Mouse (Mus musculus) forebrain, embryonic 10.5 days (tissue): Measurements from ENCODE around the gene Psmg3. TPM values are rescaled to one million over a fixed set of nuclear protein-coding genes. Genes with fewer than 3 reads are reported as not detected.
A peak's percentile ranks its signal among the peaks of the same experiment; 100 is the strongest.

Experiments used
- DNase-seq: peaks from one replicate; pipeline ENCODE4 v3.0.0-alpha.2; 2017; ENCODE audit warnings: low spot score; ENCODE audit errors: extremely low spot score
- H3K27ac ChIP-seq: fragments of 300-500 bp; sonication (generic); 2 replicates; pipeline ENCODE4 v1.5.1; 2016; ENCODE audit warnings: mild to moderate bottlenecking
- H3K27me3 ChIP-seq: fragments of 300-500 bp; sonication (generic); 2 replicates; pipeline ENCODE4 v1.6.1; 2016; ENCODE audit warnings: mild to moderate bottlenecking; ENCODE audit not compliant: poor library complexity, severe bottlenecking
- H3K36me3 ChIP-seq: fragments of 300-500 bp; sonication (generic); replicated peaks from 2 replicates; pipeline ENCODE4 v1.6.1; 2016; ENCODE audit warnings: mild to moderate bottlenecking, moderate library complexity
- H3K4me1 ChIP-seq: fragments of 300-500 bp; sonication (generic); 2 replicates; pipeline ENCODE4 v1.6.1; 2016
- H3K4me3 ChIP-seq: fragments of 300-500 bp; sonication (generic); 2 replicates; pipeline ENCODE4 v1.5.1; 2016; ENCODE audit warnings: mild to moderate bottlenecking, moderate library complexity
- H3K9me3 ChIP-seq: fragments of 300-500 bp; sonication (generic); 2 replicates; pipeline ENCODE4 v1.6.1; 2016; ENCODE audit warnings: mild to moderate bottlenecking, moderate library complexity
- WGBS: fragments of 180-500 bp; shearing (Covaris S2); methylation state at CpG from one replicate; pipeline ENCODE4 v1.1.7; 2016; 5-methylcytosine and 5-hydroxymethylcytosine counted together
- polyA plus RNA-seq: library from polyadenylated mRNA; unstranded; fragments of >200 nt; fragmentation: Nextera tagmentation; extraction: Ambion mirVana; gene quantifications from 2 replicates; pipeline ENCODE4 v1.2.1, GENCODE M21; 2016

The Psmg3 gene
- polyA plus RNA-seq, 1 experiment from 2014 or later, result 103 TPM

- Histone ChIP-seq H3K36me3 (peaks cover 22% of the 10 kb centered on the region), H3K27ac (no peak overlapping the region), H3K27me3 (no peaks in the 10 kb centered on the region), H3K4me3 (no peak overlapping the region), H3K4me1 (peaks cover 18% of the 10 kb centered on the region), H3K9me3 (no peaks in the 10 kb centered on the region)
- WGBS, result 88% methylated on average over 1 of the region's 1 CpGs
- no peak for DNase-seq
These were observed 908 bp upstream of the Psmg3 start for GRCm38 (mm10) chr5:139827593-139827992.

DNA sequence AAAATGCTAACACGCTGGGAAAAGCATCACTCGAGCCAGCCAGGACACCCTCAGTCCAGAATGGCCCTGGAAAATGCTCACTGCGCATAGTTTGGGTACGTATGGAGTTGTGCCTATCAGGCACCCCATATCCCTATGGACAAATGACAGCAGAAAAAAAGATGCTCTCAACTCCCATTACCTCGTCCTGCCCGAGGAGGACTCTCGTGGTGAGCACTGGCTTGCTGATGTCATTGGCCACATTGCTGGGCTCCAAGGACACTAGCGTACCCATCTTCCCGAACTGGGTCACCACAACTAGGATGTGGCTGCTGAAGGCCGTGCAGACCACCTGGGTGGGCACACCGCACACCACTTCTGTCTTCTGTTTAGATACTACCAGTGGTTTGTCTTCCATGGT, 738 bp downstream of the Psmg3 start:
- H3K27me3 ChIP-seq, result no peaks in the 10 kb centered on the region
- H3K36me3 ChIP-seq, result peaks cover 38% of the 10 kb centered on the region
- H3K4me3 ChIP-seq, result peak overlapping the region; percentile 91
- peak overlapping the region; percentile 92 for H3K27ac ChIP-seq
- no peaks in the 10 kb centered on the region for H3K9me3 ChIP-seq
- no peak for DNase-seq
- WGBS, result 50% methylated on average over 11 of the region's 11 CpGs
- peaks cover 18% of the 10 kb centered on the region for H3K4me1 ChIP-seq

DNA sequence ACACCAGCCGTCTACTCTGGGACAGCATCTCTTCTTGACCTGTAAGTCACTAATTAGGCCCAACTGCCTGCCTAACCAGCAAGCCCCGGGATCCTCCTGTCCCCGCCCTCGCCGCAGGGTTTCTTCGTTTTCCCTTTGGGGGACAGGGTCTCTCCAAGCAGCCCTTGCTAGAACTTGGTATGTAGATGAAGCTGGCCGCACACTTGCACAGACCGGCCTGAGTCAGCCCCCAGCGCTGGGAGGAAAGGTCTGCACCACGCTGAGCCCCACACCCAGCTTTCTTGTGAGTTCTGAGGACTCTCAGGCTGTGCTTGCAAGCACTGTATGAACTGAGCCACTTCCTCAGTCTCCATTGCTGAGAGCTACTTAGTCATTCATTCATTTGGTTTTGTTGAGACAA, 2.2 kb downstream of the Psmg3 start:
- no peaks in the 10 kb centered on the region for H3K27me3 ChIP-seq
- no peak overlapping the region for H3K4me3 ChIP-seq
- DNase-seq, result no peak
- WGBS, result 95% methylated on average over 10 of the region's 10 CpGs
- no peaks in the 10 kb centered on the region for H3K9me3 ChIP-seq
- no peak overlapping the region for H3K27ac ChIP-seq
- peaks cover 44% of the 10 kb centered on the region for H3K36me3 ChIP-seq
- peaks cover 18% of the 10 kb centered on the region for H3K4me1 ChIP-seq

DNA sequence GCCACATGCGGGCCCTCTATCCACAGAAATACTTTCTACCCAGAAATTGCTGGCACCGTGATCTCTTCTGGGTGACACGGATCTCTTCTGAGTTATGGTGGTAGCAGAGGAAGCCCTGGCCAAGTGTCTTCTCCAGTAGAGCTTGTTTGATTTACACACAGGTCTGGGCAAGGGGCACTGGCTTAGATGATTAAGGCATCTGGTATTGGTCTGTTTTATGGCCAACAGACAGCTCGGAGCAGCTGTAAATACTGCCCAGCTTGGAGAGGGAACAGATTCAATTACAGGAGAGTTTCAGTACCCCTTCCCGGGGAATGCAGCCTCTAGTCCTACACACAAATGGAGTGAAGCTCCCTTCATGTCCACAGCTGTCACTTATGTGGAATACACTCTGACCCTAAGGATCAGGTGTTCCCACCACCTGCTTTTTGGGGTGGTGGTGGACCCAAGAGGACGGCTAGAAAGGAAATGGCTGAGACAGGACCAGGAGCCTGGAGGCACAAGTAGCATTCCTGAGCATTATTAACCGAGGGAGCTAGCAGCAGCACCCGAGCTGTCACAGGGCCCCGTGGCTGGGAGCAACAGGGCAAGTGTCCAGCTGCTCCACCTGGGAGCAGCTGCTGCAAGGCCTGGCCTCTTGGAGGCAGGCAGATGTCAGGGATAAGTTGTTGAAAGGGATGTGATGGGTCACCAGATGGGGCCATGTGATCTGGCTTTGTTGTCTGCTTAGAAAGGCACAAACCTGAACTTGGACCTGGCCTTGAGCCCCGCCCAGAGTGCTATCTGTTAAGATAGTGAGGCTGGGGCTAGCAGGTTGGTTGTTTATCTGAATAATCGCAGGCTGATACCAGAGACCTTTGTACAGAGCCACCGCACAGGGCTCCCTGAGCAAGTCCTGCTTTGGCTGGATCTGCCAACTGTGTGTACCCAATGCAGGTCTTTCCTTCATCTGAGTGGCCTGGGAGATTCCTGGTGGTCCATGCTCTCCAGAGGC, 4.9 kb downstream of the Psmg3 start:
- H3K36me3 ChIP-seq, result peaks cover 44% of the 10 kb centered on the region
- no peaks in the 10 kb centered on the region for H3K27me3 ChIP-seq
- no peak overlapping the region for H3K4me3 ChIP-seq
- 85% methylated on average over 12 of the region's 12 CpGs for WGBS
- peaks cover 14% of the 10 kb centered on the region for H3K4me1 ChIP-seq
- H3K27ac ChIP-seq, result no peak overlapping the region
- H3K9me3 ChIP-seq, result no peaks in the 10 kb centered on the region
- no peak for DNase-seq

GRCm38 (mm10) chr5:139819538-139820181, 7.0 kb downstream of the Psmg3 start, which contains the start of gene Tmem184a:
Tmem184a (minus strand) TSS chr5:139819917.
- Histone ChIP-seq H3K27me3 (peaks cover 6% of the 10 kb centered on the region), H3K36me3 (peaks cover 43% of the 10 kb centered on the region), H3K4me1 (no peaks in the 10 kb centered on the region), H3K4me3 (no peak within 1 kb of the TSS), H3K9me3 (no peaks in the 10 kb centered on the region), H3K27ac (no peak within 1 kb of the TSS)
- WGBS, result 88% methylated on average over 9 of the region's 9 CpGs
- DNase-seq, result no peak

DNA sequence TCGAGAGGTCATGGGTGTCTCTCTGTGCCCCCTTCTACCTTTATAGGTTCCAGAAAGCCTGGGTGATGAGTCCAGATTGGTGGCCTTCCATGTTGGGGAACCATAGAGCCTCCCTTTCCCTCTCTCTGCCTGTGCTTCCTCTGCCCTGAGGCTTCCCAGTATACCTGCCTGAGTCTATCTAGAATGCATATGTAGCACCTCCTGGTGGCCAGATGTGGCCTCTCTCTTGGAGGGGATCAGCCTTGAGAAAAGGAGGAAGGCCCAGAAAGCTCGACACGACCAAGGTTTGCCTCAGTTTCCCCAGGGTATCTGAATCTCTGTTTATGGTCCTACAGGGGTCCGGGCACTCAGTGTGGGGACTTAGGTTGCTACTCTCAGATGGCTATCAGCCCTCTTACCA, 7.9 kb downstream of the Psmg3 start:
- Histone ChIP-seq H3K9me3 (no peaks in the 10 kb centered on the region), H3K27ac (0 out of 2 replicates have a peak overlapping the region, but pooled peaks have one; percentile 12), H3K36me3 (peaks cover 35% of the 10 kb centered on the region), H3K4me1 (peaks cover 4% of the 10 kb centered on the region), H3K4me3 (no peak overlapping the region), H3K27me3 (peaks cover 14% of the 10 kb centered on the region)
- DNase-seq, result no peak
- WGBS, result 54% methylated on average over 4 of the region's 4 CpGs

- no peak for DNase-seq
- H3K4me1 ChIP-seq, result peaks cover 10% of the 10 kb centered on the region
- 86% methylated on average over 3 of the region's 3 CpGs for WGBS
- H3K9me3 ChIP-seq, result no peaks in the 10 kb centered on the region
- peaks cover 22% of the 10 kb centered on the region for H3K27me3 ChIP-seq
- peaks cover 27% of the 10 kb centered on the region for H3K36me3 ChIP-seq
- no peak overlapping the region for H3K4me3 ChIP-seq
- H3K27ac ChIP-seq, result 0 out of 2 replicates have a peak overlapping the region, but pooled peaks have one; percentile 12
These were observed 8.6 kb downstream of the Psmg3 start for GRCm38 (mm10) chr5:139818056-139818455.

DNA sequence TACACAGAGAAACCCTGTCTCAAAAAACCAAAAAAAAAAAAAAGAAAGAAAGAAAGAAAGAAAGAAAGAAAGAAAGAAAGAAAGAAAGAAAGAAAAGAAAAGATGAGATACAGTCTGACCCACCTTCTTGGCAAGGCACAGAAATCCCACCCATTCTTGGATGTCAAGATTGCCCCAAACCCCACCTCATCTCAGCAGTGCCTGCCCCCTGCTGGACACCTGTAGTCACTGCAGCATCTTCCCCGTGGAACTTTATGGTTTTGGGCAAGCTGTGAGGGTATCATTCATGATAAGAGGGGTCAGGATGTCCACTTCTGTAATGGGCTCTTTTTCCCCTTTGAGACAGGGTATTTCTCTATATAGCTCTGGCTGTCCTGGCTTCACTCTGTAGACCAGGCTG, 9.4 kb downstream of the Psmg3 start:
- no peak for DNase-seq
- peaks cover 20% of the 10 kb centered on the region for H3K36me3 ChIP-seq
- H3K27me3 ChIP-seq, result peaks cover 29% of the 10 kb centered on the region
- H3K4me3 ChIP-seq, result no peak overlapping the region
- no peak overlapping the region for H3K27ac ChIP-seq
- H3K9me3 ChIP-seq, result no peaks in the 10 kb centered on the region
- 8% methylated on average over 1 of the region's 1 CpGs for WGBS
- peaks cover 15% of the 10 kb centered on the region for H3K4me1 ChIP-seq

- no peak for DNase-seq
- Histone ChIP-seq H3K27me3 (peaks cover 38% of the 10 kb centered on the region), H3K27ac (no peak overlapping the region), H3K4me1 (peaks cover 15% of the 10 kb centered on the region), H3K4me3 (no peak overlapping the region), H3K9me3 (no peaks in the 10 kb centered on the region), H3K36me3 (peaks cover 11% of the 10 kb centered on the region)
These were observed 10.2 kb downstream of the Psmg3 start for GRCm38 (mm10) chr5:139816445-139816844.

DNA sequence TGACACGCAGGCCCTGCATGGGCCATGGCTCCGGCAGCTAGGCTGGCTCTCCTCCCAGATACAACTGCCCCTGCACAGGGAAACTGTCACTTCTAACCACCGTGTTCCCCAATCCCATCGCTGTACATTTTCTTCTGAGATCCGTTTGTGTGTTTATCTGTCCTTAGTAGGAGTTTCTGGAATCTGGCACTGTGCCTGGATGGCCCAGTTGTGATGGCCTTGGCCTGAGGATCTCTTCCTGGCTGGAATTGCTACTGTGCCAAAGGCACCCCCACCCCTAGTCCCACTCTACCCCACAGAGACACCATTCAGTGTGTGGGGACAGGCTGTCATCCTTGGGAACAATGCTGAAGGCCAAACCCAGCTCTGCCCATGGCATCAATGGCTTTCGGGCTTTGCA, 10.7 kb downstream of the Psmg3 start:
- Histone ChIP-seq H3K4me3 (no peak overlapping the region), H3K36me3 (0 out of 2 replicates have a peak, but pooled peaks cover 6% of the 10 kb centered on the region)
- 88% methylated on average over 6 of the region's 6 CpGs for WGBS

GRCm38 (mm10) chr5:139813963-139814381, 12.7 kb downstream of the Psmg3 start:
- Histone ChIP-seq H3K9me3 (no peaks in the 10 kb centered on the region), H3K4me1 (peaks cover 15% of the 10 kb centered on the region), H3K4me3 (peak overlapping the region; percentile 12; the same call in 1 of the 2 replicates), H3K27me3 (peaks cover 38% of the 10 kb centered on the region), H3K27ac (peak overlapping the region; percentile 58; the same call in 1 of the 2 replicates), H3K36me3 (no peaks in the 10 kb centered on the region)
- WGBS, result 9% methylated on average over 13 of the region's 13 CpGs
- no peak for DNase-seq

More for the DNA sequence above, 10.7 kb downstream of the Psmg3 start:
- H3K27ac ChIP-seq, result no peak overlapping the region
- DNase-seq, result no peak
- peaks cover 38% of the 10 kb centered on the region for H3K27me3 ChIP-seq
- peaks cover 15% of the 10 kb centered on the region for H3K4me1 ChIP-seq
- no peaks in the 10 kb centered on the region for H3K9me3 ChIP-seq

DNA sequence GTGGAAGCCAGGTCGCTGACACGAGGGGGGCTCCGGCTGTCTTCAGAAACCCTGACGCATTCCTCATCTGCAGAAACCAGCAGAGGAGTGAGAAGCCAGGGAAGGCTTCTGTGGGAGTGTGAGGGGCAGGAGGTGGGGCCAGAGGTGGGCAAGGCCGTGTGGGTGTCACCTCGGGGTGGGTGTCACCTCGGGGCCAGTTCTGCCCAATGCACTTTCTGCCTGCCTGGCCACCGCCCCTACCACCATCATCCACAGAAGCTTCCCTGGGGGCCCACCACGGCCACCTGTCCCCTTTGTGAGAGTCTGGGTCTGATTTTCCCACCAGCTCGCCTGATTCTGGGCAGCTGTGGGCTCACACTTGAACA, 13.6 kb downstream of the Psmg3 start:
- WGBS, result 55% methylated on average over 10 of the region's 10 CpGs
- Histone ChIP-seq H3K4me1 (peaks cover 15% of the 10 kb centered on the region), H3K4me3 (no peak overlapping the region), H3K27me3 (peaks cover 38% of the 10 kb centered on the region), H3K27ac (no peak overlapping the region), H3K9me3 (no peaks in the 10 kb centered on the region), H3K36me3 (no peaks in the 10 kb centered on the region)
- DNase-seq, result no peak
